Mouse (Mus musculus): ENCODE measurements around the gene Tprgl.
A peak's percentile ranks its signal among the peaks of the same experiment; 100 is the strongest.

Tprgl gene

GRCm38 (mm10) chr4:154159961-154160537, 417 bp downstream of the Tprgl start:
- DNase-seq: peak; percentile 52 to 55

GRCm38 (mm10) chr4:154159002-154159401, 1.5 kb downstream of the Tprgl start:
- peak; percentile 88 to 93 for DNase-seq

GRCm38 (mm10) chr4:154157970-154158662, 2.4 kb downstream of the Tprgl start:
- DNase-seq: no peak

- peak in 1 of 2 experiments; percentile 46 for DNase-seq
Measured at GRCm38 (mm10) chr4:154156050-154156449, 4.4 kb downstream of the Tprgl start.

- DNase-seq: no peak
Measured at GRCm38 (mm10) chr4:154154104-154154503, 6.4 kb downstream of the Tprgl start.

GRCm38 (mm10) chr4:154146342-154146741, 14.1 kb downstream of the Tprgl start:
- DNase-seq: peak; percentile 82 to 84

- no peak for DNase-seq
Measured at GRCm38 (mm10) chr4:154144712-154145111, 15.8 kb downstream of the Tprgl start.

- DNase-seq: peak; percentile 91 to 96
Measured at GRCm38 (mm10) chr4:154142211-154143040, 18.0 kb downstream of the Tprgl start, which contains the start of gene Wrap73. Wrap73 (plus strand) TSS chr4:154142372.

GRCm38 (mm10) chr4:154141009-154141867, 19.2 kb downstream of the Tprgl start:
- DNase-seq: peak; percentile 41 to 43

GRCm38 (mm10) chr4:154140213-154141008, 20.1 kb downstream of the Tprgl start:
- no peak for DNase-seq

- DNase-seq: no peak
Measured at GRCm38 (mm10) chr4:154140182-154140212, 20.5 kb downstream of the Tprgl start, which contains the start of gene Trp73. Trp73 (minus strand) TSS chr4:154140208.

GRCm38 (mm10) chr4:154139671-154140181, 20.7 kb downstream of the Tprgl start:
- peak; percentile 49 to 68 for DNase-seq

- no peak for DNase-seq
Measured at GRCm38 (mm10) chr4:154137139-154137538, 23.3 kb downstream of the Tprgl start.

- no peak for DNase-seq
Measured at GRCm38 (mm10) chr4:154134803-154135202, 25.7 kb downstream of the Tprgl start.

GRCm38 (mm10) chr4:154131894-154132293, 28.6 kb downstream of the Tprgl start:
- no peak for DNase-seq

GRCm38 (mm10) chr4:154129950-154130349, 30.5 kb downstream of the Tprgl start:
- no peak for DNase-seq

- no peak for DNase-seq
Measured at GRCm38 (mm10) chr4:154127273-154127672, 33.2 kb downstream of the Tprgl start.

GRCm38 (mm10) chr4:154125202-154125601, 35.3 kb downstream of the Tprgl start:
- no peak for DNase-seq

- DNase-seq: no peak
Measured at GRCm38 (mm10) chr4:154123553-154123952, 36.9 kb downstream of the Tprgl start.

- peak; percentile 55 to 64 for DNase-seq
Measured at GRCm38 (mm10) chr4:154122374-154122773, 38.1 kb downstream of the Tprgl start.

GRCm38 (mm10) chr4:154121800-154122199, 38.7 kb downstream of the Tprgl start:
- no peak for DNase-seq

GRCm38 (mm10) chr4:154119208-154119607, 41.3 kb downstream of the Tprgl start:
- DNase-seq: peak; percentile 45 to 53

Measured in cerebellum, postnatal 25 days (tissue).